8 mouse cellular contexts compared by ENCODE assay signal in genomic region chr19:5490898-5491708, GRCm38 (mm10). TPM values are rescaled to one million over a fixed set of nuclear protein-coding genes. Genes with fewer than 3 reads are reported as not detected.
A peak's percentile ranks its signal among the peaks of the same experiment; 100 is the strongest.
DNase-seq lines count a peak whose midpoint lies in the region; ATAC-seq lines count a peak whose summit lies in the region.

No protein-coding gene starts in this region.

- DNase-seq in 3134 (ENCODE audit: extremely low read depth, insufficient read length, low spot score) (peak; percentile 82), liver (peak; percentile 84)
- DNase-seq in adrenal gland, postnatal 10 days, result peak; percentile 91
- DNase-seq in heart, embryonic 10.5 days (ENCODE audit: low spot score), result peak; percentile 95
- peak; percentile 83 to 88 for DNase-seq in monocyte, adult 2 months (ENCODE audit: low read depth in 1 of 2, low spot score in 2 of 2)
- peak; percentile 90 to 91 for DNase-seq in spleen, postnatal 36 days (ENCODE audit: low spot score in 2 of 2)

- peak overlapping the region; percentile 82 for H3K4me3 ChIP-seq in embryonic facial prominence, embryonic 15.5 days (replicated peaks)
- H3K4me3 ChIP-seq in heart, embryonic 10.5 days, result peak overlapping the region; percentile 86
- H3K4me3 ChIP-seq in kidney, embryonic 15.5 days (replicated peaks), result peak overlapping the region; percentile 74

- peaks cover 46% of the 10 kb centered on the region for H3K4me1 ChIP-seq in embryonic facial prominence, embryonic 15.5 days
- peaks cover 42% of the 10 kb centered on the region for H3K4me1 ChIP-seq in heart, embryonic 10.5 days
- H3K4me1 ChIP-seq in kidney, embryonic 15.5 days, result peaks cover 57% of the 10 kb centered on the region

- peak overlapping the region; percentile 91 for H3K9ac ChIP-seq in embryonic facial prominence, embryonic 15.5 days
- H3K9ac ChIP-seq in kidney, embryonic 15.5 days, result peak overlapping the region; percentile 87

- peak; percentile 25 for ATAC-seq in embryonic facial prominence, embryonic 15.5 days (ENCODE audit: insufficient number of reproducible peaks, low FRiP score, low TSS enrichment, low read depth)
- peak; percentile 13 for ATAC-seq in kidney, embryonic 15.5 days (replicated peaks; ENCODE audit: low FRiP score)

- WGBS in embryonic facial prominence, embryonic 15.5 days, result under 1% methylated on average over 57 of the region's 59 CpGs
- WGBS in heart, embryonic 10.5 days, result under 1% methylated on average over 59 of the region's 59 CpGs
- under 1% methylated on average over 59 of the region's 59 CpGs for WGBS in kidney, embryonic 15.5 days

- H3K9me3 ChIP-seq in embryonic facial prominence, embryonic 15.5 days (replicated peaks), result no peaks in the 10 kb centered on the region
- no peaks in the 10 kb centered on the region for H3K9me3 ChIP-seq in heart, embryonic 10.5 days
- H3K9me3 ChIP-seq in kidney, embryonic 15.5 days (replicated peaks), result no peaks in the 10 kb centered on the region

- peaks cover 32% of the 10 kb centered on the region for H3K36me3 ChIP-seq in embryonic facial prominence, embryonic 15.5 days
- H3K36me3 ChIP-seq in heart, embryonic 10.5 days, result peaks cover 47% of the 10 kb centered on the region
- H3K36me3 ChIP-seq in kidney, embryonic 15.5 days, result peaks cover 46% of the 10 kb centered on the region

- no peaks in the 10 kb centered on the region for H3K27me3 ChIP-seq in embryonic facial prominence, embryonic 15.5 days
- no peaks in the 10 kb centered on the region for H3K27me3 ChIP-seq in heart, embryonic 10.5 days (ENCODE audit: insufficient read depth, poor library complexity, severe bottlenecking)
- H3K27me3 ChIP-seq in kidney, embryonic 15.5 days, result no peaks in the 10 kb centered on the region

- peak overlapping the region; percentile 86 for H3K4me2 ChIP-seq in embryonic facial prominence, embryonic 15.5 days (replicated peaks)
- H3K4me2 ChIP-seq in kidney, embryonic 15.5 days, result peak overlapping the region; percentile 76

- peak overlapping the region; percentile 97 for H3K27ac ChIP-seq in embryonic facial prominence, embryonic 15.5 days (replicated peaks)
- H3K27ac ChIP-seq in heart, embryonic 10.5 days, result peak overlapping the region; percentile 97
- H3K27ac ChIP-seq in kidney, embryonic 15.5 days, result peak overlapping the region; percentile 100

RNA-seq across cellular contexts. Expression of gene Cfl1, which starts 0.8 kb away (rescaled TPM):
- 100 to 1,000 TPM; 651 to 659 TPM for total RNA-seq in adrenal gland, postnatal 10 days (2021)
- polyA plus RNA-seq in embryonic facial prominence, embryonic 15.5 days (2015; fragmentation: Nextera tagmentation; extraction: Ambion mirVana), result 2,278 and 2,311 TPM in 2 replicates
- 2,322 and 2,829 TPM in 2 replicates for polyA plus RNA-seq in heart, embryonic 10.5 days (2016; fragmentation: Nextera tagmentation; extraction: Ambion mirVana)
- 2,798 and 2,930 TPM in 2 replicates for polyA plus RNA-seq in kidney, embryonic 15.5 days (2015; fragmentation: Nextera tagmentation; extraction: Ambion mirVana)

RNA-seq across cellular contexts. Expression of gene Mus81, which starts 2.9 kb away (rescaled TPM):
- 10 to 100 TPM; 25.2 to 27.4 TPM for total RNA-seq in adrenal gland, postnatal 10 days (2021)
- polyA plus RNA-seq in embryonic facial prominence, embryonic 15.5 days (2015; fragmentation: Nextera tagmentation; extraction: Ambion mirVana), result 44.1 and 45.2 TPM in 2 replicates
- polyA plus RNA-seq in heart, embryonic 10.5 days (2016; fragmentation: Nextera tagmentation; extraction: Ambion mirVana), result 41.7 and 44.7 TPM in 2 replicates
- polyA plus RNA-seq in kidney, embryonic 15.5 days (2015; fragmentation: Nextera tagmentation; extraction: Ambion mirVana), result 37.0 and 47.4 TPM in 2 replicates

RNA-seq across cellular contexts. Expression of gene 1700020D05Rik, which starts 12.5 kb away (rescaled TPM):
- total RNA-seq in adrenal gland, postnatal 10 days (2021), result 1 to 10 TPM; 1.2 to 2.7 TPM
- 0.16 TPM in 1 of 2 replicates, not detected in the other for polyA plus RNA-seq in embryonic facial prominence, embryonic 15.5 days (2015; fragmentation: Nextera tagmentation; extraction: Ambion mirVana)
- polyA plus RNA-seq in heart, embryonic 10.5 days (2016; fragmentation: Nextera tagmentation; extraction: Ambion mirVana), result 0.14 and 0.25 TPM in 2 replicates
- polyA plus RNA-seq in kidney, embryonic 15.5 days (2015; fragmentation: Nextera tagmentation; extraction: Ambion mirVana), result 0.30 and 0.32 TPM in 2 replicates

RNA-seq across cellular contexts. Expression of gene Efemp2, which starts 17.3 kb away (rescaled TPM):
- total RNA-seq in adrenal gland, postnatal 10 days (2021), result 10 to 100 TPM; 48.8 to 50.9 TPM
- polyA plus RNA-seq in embryonic facial prominence, embryonic 15.5 days (2015; fragmentation: Nextera tagmentation; extraction: Ambion mirVana), result 219 and 226 TPM in 2 replicates
- 62.7 and 92.3 TPM in 2 replicates for polyA plus RNA-seq in heart, embryonic 10.5 days (2016; fragmentation: Nextera tagmentation; extraction: Ambion mirVana)
- 156 and 179 TPM in 2 replicates for polyA plus RNA-seq in kidney, embryonic 15.5 days (2015; fragmentation: Nextera tagmentation; extraction: Ambion mirVana)

RNA-seq across cellular contexts. Expression of gene Snx32, which starts 19.2 kb away (rescaled TPM):
- 10 to 100 TPM in 1 of 2 experiments, 1 to 10 TPM in 1; 8.0 to 12.3 TPM for total RNA-seq in adrenal gland, postnatal 10 days (2021)
- polyA plus RNA-seq in embryonic facial prominence, embryonic 15.5 days (2015; fragmentation: Nextera tagmentation; extraction: Ambion mirVana), result 10.7 and 11.7 TPM in 2 replicates
- polyA plus RNA-seq in heart, embryonic 10.5 days (2016; fragmentation: Nextera tagmentation; extraction: Ambion mirVana), result 10.6 and 15.6 TPM in 2 replicates
- 7.5 and 9.3 TPM in 2 replicates for polyA plus RNA-seq in kidney, embryonic 15.5 days (2015; fragmentation: Nextera tagmentation; extraction: Ambion mirVana)

Comparison
In these comparisons a context has a peak if more than half of its experiments do, and no peak if none do; other contexts are left out.
1. Peak in every context shown above with its lines: DNase-seq, ATAC-seq, H3K4me3 ChIP-seq and H3K27ac ChIP-seq.